Mouse (Mus musculus) kidney, adult 2 months (tissue): ENCODE results near the gene Syp. TPM values are rescaled to one million over a fixed set of nuclear protein-coding genes. Genes with fewer than 3 reads are reported as not detected.

Source experiments
- DNase-seq: peaks from one replicate; pipeline ENCODE4 v3.0.0; 2021
- H3K27ac ChIP-seq: fragments of 200-500 bp; 2 replicates; pipeline ENCODE4 v1.5.1; 2012; ENCODE audit warnings: low read depth, low read length, control low read depth, inconsistent platforms; ENCODE audit not compliant: insufficient read depth
- H3K27me3 ChIP-seq: fragments of 200-500 bp; replicated peaks from 2 replicates; pipeline ENCODE4 v1.6.1; 2012; ENCODE audit warnings: mild to moderate bottlenecking, moderate library complexity, low read length, inconsistent platforms; ENCODE audit not compliant: control insufficient read depth, insufficient read depth
- H3K36me3 ChIP-seq: fragments of 200-500 bp; 2 replicates; pipeline ENCODE4 v1.6.1; 2012; ENCODE audit warnings: mild to moderate bottlenecking, moderate library complexity, low read length, inconsistent platforms; ENCODE audit not compliant: control insufficient read depth, insufficient read depth
- H3K4me1 ChIP-seq: fragments of 200-500 bp; 2 replicates; pipeline ENCODE4 v1.6.1; 2011; ENCODE audit warnings: low read length; ENCODE audit not compliant: control insufficient read depth, insufficient read depth
- H3K4me3 ChIP-seq: fragments of 200-500 bp; 2 replicates; pipeline ENCODE4 v1.5.1; 2011; ENCODE audit warnings: mild to moderate bottlenecking, low read depth, low read length, control low read depth; ENCODE audit not compliant: insufficient read depth
- CTCF ChIP-seq: fragments of 200-500 bp; conservative IDR thresholded peaks from 2 replicates; pipeline ENCODE4 v1.5.1; 2011; ENCODE audit warnings: low read depth, mild to moderate bottlenecking, control low read depth, low read length, moderate library complexity, mixed read lengths; ENCODE audit not compliant: insufficient read depth, insufficient read length
- POLR2A ChIP-seq: fragments of 200-500 bp; IDR thresholded peaks from one replicate; pipeline ENCODE4 v1.6.1; 2011; ENCODE audit warnings: low read depth, low read length, control low read depth
- WGBS: fragments of 180-500 bp; shearing (Covaris S2); methylation state at CpG from one replicate; pipeline ENCODE4 v1.1.7; 2018; 5-methylcytosine and 5-hydroxymethylcytosine counted together
- polyA plus RNA-seq: library from polyadenylated mRNA; depleted of rRNA; stranded (reverse); fragments of >200 nt; gene quantifications from 2 replicates; pipeline ENCODE4 v1.2.3, GENCODE M21; 2012

The Syp gene
- polyA plus RNA-seq, 1 experiment: 9.2 TPM

GRCm38 (mm10) chrX:7610536-7611258, 27.6 kb upstream of the Syp start:
- H3K27ac ChIP-seq: no peak overlapping the region
- no peaks in the 10 kb centered on the region for H3K4me1 ChIP-seq
- DNase-seq: no peak
- no peaks in the 10 kb centered on the region for H3K36me3 ChIP-seq
- peak overlapping the region; percentile 10 for H3K4me3 ChIP-seq
- TF ChIP-seq CTCF (no peak), POLR2A (no peak)
- WGBS: 3% methylated on average over 26 of the region's 26 CpGs
- H3K27me3 ChIP-seq: no peaks in the 10 kb centered on the region

DNA sequence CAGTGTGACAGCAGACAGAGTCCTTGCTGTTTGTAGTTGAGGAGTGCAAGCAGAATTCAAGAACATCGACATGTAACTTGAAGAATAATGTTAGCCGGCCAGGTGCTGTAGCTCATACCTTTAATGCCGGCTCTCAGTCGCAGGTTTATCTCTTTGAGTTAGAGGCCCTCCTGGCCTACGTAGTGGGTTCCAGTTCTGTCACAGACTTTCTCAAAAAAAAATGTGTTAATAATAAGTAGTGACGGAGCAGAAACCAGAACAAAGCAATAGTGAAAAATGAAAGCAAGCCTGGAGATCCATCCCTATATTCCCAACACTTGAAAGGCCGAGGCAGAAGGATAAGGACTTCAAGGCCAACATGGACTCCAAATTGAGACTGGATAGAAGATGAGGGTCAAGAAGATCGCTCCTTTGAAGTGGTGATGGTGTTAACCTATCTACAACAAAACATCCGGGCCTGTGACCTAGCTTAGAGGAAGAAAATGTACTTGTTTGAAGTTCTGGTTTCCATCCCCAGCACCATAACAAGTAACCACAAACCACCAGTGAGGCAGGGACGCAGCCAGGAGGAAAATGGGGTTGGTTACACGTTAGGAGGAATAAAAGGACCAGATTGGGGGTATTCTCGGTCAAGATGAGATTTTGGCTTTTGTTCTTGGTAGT, 20.3 kb upstream of the Syp start:
- Histone ChIP-seq H3K27ac (no peak overlapping the region), H3K36me3 (no peaks in the 10 kb centered on the region), H3K27me3 (no peaks in the 10 kb centered on the region), H3K4me1 (no peaks in the 10 kb centered on the region), H3K4me3 (no peak overlapping the region)
- DNase-seq: no peak
- TF ChIP-seq CTCF (no peak), POLR2A (no peak)
- 85% methylated on average over 12 of the region's 12 CpGs for WGBS

- Histone ChIP-seq H3K27me3 (no peaks in the 10 kb centered on the region), H3K36me3 (no peaks in the 10 kb centered on the region), H3K4me3 (no peak overlapping the region), H3K4me1 (no peaks in the 10 kb centered on the region), H3K27ac (no peak overlapping the region)
- TF ChIP-seq CTCF (no peak), POLR2A (no peak)
- DNase-seq: no peak
- 89% methylated on average over 6 of the region's 6 CpGs for WGBS
These were observed 5.7 kb upstream of the Syp start for GRCm38 (mm10) chrX:7632560-7632959.

DNA sequence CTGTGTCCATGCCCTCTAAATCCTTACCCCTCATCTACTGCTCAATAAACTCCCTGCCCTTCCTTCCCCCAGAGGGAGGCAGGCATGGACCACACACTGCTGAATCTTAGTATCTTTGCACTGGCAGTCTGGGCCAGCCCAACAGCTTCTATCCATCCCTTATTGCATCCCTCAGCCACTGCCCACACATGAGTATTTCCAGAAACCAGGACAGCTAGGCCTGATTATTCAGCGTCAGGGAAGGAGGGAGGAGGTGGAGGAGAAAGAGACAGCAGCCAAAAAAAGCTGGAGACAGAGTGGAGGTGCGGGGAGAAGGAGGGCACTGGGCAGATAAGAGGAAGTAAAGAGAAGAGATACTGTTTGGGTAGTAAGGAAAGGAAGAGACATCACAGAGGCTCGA, 3.2 kb upstream of the Syp start:
- WGBS: 83% methylated on average over 3 of the region's 3 CpGs
- no peak for TF ChIP-seq POLR2A
- TF ChIP-seq CTCF: no peak

GRCm38 (mm10) chrX:7639536-7640325, 1.5 kb downstream of the Syp start:
- no peaks in the 10 kb centered on the region for H3K27me3 ChIP-seq
- no peaks in the 10 kb centered on the region for H3K4me1 ChIP-seq
- 5% methylated on average over 13 of the region's 13 CpGs for WGBS
- H3K4me3 ChIP-seq: no peak overlapping the region
- no peaks in the 10 kb centered on the region for H3K36me3 ChIP-seq
- TF ChIP-seq CTCF (no peak), POLR2A (no peak)
- no peak overlapping the region for H3K27ac ChIP-seq
- no peak for DNase-seq

More for the DNA sequence above, 3.2 kb upstream of the Syp start:
- no peak for DNase-seq
- H3K4me3 ChIP-seq: no peak overlapping the region
- no peaks in the 10 kb centered on the region for H3K4me1 ChIP-seq
- no peaks in the 10 kb centered on the region for H3K27me3 ChIP-seq
- no peaks in the 10 kb centered on the region for H3K36me3 ChIP-seq
- no peak overlapping the region for H3K27ac ChIP-seq

- H3K27ac ChIP-seq: no peak overlapping the region
- DNase-seq: no peak
- WGBS: 46% methylated on average over 11 of the region's 12 CpGs
These were observed 2.5 kb downstream of the Syp start for GRCm38 (mm10) chrX:7640785-7641184.

GRCm38 (mm10) chrX:7645349-7645748, 7.1 kb downstream of the Syp start:
- H3K4me3 ChIP-seq: no peak overlapping the region
- peak; percentile 50 for TF ChIP-seq CTCF
- TF ChIP-seq POLR2A: no peak
- WGBS: 4% methylated on average over 5 of the region's 5 CpGs

More at GRCm38 (mm10) chrX:7640785-7641184, 2.5 kb downstream of the Syp start:
- no peaks in the 10 kb centered on the region for H3K4me1 ChIP-seq
- H3K27me3 ChIP-seq: no peaks in the 10 kb centered on the region
- no peak for TF ChIP-seq CTCF
- TF ChIP-seq POLR2A: no peak
- H3K36me3 ChIP-seq: no peaks in the 10 kb centered on the region
- no peak overlapping the region for H3K4me3 ChIP-seq

More at GRCm38 (mm10) chrX:7645349-7645748, 7.1 kb downstream of the Syp start:
- Histone ChIP-seq H3K27ac (no peak overlapping the region), H3K4me1 (peaks cover 4% of the 10 kb centered on the region; the same call in 1 of the 2 replicates), H3K27me3 (no peaks in the 10 kb centered on the region), H3K36me3 (no peaks in the 10 kb centered on the region)
- peak; percentile 84 for DNase-seq
